Mouse (Mus musculus) skeletal muscle tissue, adult 2 months (tissue): ENCODE measurements at regions not wholly inside any gene's neighbourhood (a gene's known extent, or its start where the extent isn't known, plus 50 kb on each side); places are given as distances from the start of the nearest gene placed in this dataset.

Experiments used
- DNase-seq: peaks from one replicate; pipeline ENCODE4 v3.0.0-alpha.2; 2012; ENCODE audit warnings: low read depth, low spot score

- no peak for DNase-seq
Measured at GRCm38 (mm10) chr5:39050512-39050911, 173.9 kb upstream of the Clnk start.

DNA sequence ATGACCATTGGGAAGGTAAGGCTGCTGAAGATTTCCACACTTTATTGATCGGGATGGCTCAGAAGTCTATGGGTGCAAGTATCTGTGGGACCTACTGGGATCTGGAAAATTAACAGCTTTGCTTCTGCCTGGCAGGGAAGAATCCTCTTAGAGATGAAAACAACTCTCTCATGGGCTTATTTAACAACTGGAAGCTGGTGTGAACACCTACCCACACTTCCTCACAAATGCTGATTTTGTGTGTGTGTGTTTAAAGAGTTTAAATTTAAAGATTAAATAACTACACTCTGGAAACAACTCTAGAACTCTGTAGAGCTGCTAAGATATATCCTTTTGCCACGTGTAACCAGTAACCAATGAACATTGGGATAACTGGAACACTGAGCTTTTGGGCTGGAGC is 172.5 kb upstream of the Clnk start:
- no peak for DNase-seq

GRCm38 (mm10) chr5:39040467-39040866 is 163.9 kb upstream of the Clnk start:
- DNase-seq = no peak

DNA sequence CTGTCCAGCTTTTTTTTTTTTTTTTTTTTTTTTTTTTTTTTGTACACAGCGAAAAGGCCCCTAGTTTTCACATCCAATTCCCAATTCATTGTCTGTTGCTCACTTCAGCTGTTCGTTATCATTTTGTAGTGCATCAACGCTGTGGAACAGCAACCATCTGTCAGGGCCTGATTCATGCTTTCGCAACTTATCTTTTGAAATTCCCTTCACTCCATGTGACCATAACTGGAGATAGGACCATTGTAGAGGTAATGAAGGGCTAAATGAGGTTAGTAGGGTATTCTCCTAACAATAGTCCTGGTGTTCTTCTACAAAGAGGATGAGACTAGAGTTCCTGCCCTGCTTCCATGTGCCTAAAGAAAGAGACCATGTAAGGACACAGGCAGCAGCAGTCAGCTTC is 146.6 kb upstream of the Clnk start:
- no peak for DNase-seq

GRCm38 (mm10) chr5:39000643-39001042 is 124.0 kb upstream of the Clnk start:
- no peak for DNase-seq

- no peak for DNase-seq
Measured at GRCm38 (mm10) chr5:38999700-39000099, 123.1 kb upstream of the Clnk start.

DNA sequence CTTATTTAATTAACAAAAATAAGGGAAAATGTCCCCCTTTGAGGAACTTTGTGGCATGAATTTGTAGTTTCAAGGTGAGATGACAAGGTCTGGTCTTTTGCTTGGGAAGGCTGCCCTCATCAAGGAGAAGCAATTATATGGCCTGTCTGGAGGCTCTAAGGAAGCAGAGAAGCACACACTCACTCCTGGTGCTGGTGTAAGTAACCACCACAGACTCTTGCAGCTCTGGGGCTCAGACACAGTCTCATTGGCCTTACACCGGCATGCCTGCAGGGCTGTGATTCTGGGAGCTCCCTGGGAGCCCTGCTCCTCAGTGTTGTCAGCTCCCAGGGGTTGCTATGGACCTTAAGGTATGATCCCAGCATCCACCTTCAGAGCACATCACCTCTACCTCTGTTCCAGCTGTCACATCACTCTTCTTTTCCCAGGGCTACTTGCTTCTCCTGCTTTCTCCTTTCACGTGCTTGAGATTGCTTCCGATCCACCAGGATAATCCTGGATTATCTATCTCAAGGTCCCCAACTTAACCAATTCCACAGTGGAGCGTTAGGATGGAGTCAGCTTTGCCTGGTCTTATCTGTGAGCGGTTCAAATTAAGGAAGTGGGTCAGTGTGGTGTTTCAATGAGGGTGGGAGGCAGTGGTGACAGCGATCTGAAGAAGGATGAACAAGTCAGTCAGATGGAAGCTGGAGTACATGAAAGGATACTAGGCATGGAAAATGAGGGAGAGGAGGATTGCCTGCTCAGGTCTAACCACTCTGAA is 96.0 kb upstream of the Clnk start:
- no peak for DNase-seq

DNA sequence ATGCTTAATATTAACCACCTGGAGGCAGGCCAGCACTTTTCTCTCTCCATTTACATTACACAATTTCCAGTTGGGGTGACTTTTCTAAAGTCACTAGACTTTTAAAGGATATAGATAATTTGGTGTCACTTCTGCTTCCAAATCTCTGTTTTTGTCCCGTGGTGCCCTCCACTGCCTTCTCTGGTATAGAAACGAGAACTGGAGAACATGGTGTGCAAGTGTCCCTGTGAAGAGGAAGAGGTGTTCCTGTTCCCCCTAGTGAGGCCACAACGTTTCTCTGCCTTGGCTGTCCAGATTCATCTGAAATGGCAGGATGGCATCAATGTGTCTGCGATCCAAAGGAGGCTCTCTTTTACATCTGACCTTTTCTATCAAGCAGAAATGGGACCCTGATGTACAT is 93.9 kb upstream of the Clnk start:
- DNase-seq = no peak

GRCm38 (mm10) chr5:38967010-38967409 is 90.4 kb upstream of the Clnk start:
- DNase-seq = no peak

DNA sequence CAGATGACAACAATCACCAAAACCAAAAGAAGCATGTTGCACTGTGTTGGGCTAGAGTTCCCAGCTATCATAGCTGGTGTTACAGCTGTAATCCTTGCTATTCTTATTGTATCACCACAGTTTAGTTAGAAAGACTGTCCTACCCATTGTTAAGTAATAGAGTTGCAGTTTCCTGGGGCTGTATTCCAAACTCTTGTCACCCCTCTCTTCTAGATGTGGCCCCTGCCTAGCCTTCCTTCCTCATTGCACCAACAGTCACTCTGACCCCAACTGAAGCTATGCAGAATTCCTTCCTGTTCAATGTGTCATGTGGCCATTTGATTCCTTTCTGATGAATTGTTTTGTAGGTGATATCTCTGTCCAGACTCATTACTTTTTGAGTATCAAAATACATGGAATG is 87.8 kb upstream of the Clnk start:
- DNase-seq = no peak

GRCm38 (mm10) chr5:38950520-38951288 is 74.1 kb upstream of the Clnk start:
- no peak for DNase-seq

GRCm38 (mm10) chr5:38945903-38946686 is 69.5 kb upstream of the Clnk start:
- DNase-seq = no peak

GRCm38 (mm10) chr5:38932382-38933079 is 55.9 kb upstream of the Clnk start:
- no peak for DNase-seq

GRCm38 (mm10) chr5:38927051-38927450 is 50.4 kb upstream of the Clnk start:
- DNase-seq = no peak
